Mouse (Mus musculus) forebrain, embryonic 12.5 days (tissue): ENCODE measurements around the gene Fam162a. TPM values are rescaled to one million over a fixed set of nuclear protein-coding genes. Genes with fewer than 3 reads are reported as not detected.
"Not testable (repeated sequence)": the region's sequence is repeated elsewhere in the genome, so short reads cannot be mapped to it uniquely, and the experiment has no call there.

ENCODE experiments used
- ATAC-seq: fragments of 200-750 bp; cut with Nextera tagmentation; 2 replicates; pipeline ENCODE4 v1.8.0; 2017; ENCODE audit warnings: moderate TSS enrichment; ENCODE audit not compliant: low FRiP score
- H3K27ac ChIP-seq: fragments of 300-500 bp; sonication (generic); 2 replicates; pipeline ENCODE4 v1.5.1; 2016; ENCODE audit warnings: mild to moderate bottlenecking
- H3K27me3 ChIP-seq: fragments of 300-500 bp; sonication (generic); 2 replicates; pipeline ENCODE4 v1.6.1; 2016; ENCODE audit warnings: mild to moderate bottlenecking
- H3K36me3 ChIP-seq: fragments of 300-500 bp; sonication (generic); replicated peaks from 2 replicates; pipeline ENCODE4 v1.6.1; 2016; ENCODE audit warnings: mild to moderate bottlenecking
- H3K4me1 ChIP-seq: fragments of 300-500 bp; sonication (generic); 2 replicates; pipeline ENCODE4 v1.6.1; 2016
- H3K4me2 ChIP-seq: fragments of 300-500 bp; sonication (generic); 2 replicates; pipeline ENCODE4 v1.6.1; 2016; ENCODE audit warnings: mild to moderate bottlenecking, moderate library complexity
- H3K4me3 ChIP-seq: fragments of 300-500 bp; sonication (generic); replicated peaks from 2 replicates; pipeline ENCODE4 v1.5.1; 2016; ENCODE audit warnings: mild to moderate bottlenecking
- H3K9ac ChIP-seq: fragments of 300-500 bp; sonication (generic); 2 replicates; pipeline ENCODE4 v1.6.1; 2016; ENCODE audit warnings: mild to moderate bottlenecking
- H3K9me3 ChIP-seq: fragments of 300-500 bp; sonication (generic); 2 replicates; pipeline ENCODE4 v1.6.1; 2016
- WGBS: fragments of 180-500 bp; shearing (Covaris S2); methylation state at CpG from one replicate; pipeline ENCODE4 v1.1.7; 2016; 5-methylcytosine and 5-hydroxymethylcytosine counted together
- polyA plus RNA-seq: library from polyadenylated mRNA; unstranded; fragments of >200 nt; fragmentation: Nextera tagmentation; extraction: Ambion mirVana; gene quantifications from 2 replicates; pipeline ENCODE4 v1.2.1, GENCODE M21; 2016

Fam162a gene
- polyA plus RNA-seq, 1 experiment from 2014 or later, result 249 TPM

GRCm38 (mm10) chr16:36079916-36080315 lies 8.5 kb upstream of the Fam162a start:
- H3K27me3 ChIP-seq, result no peaks in the 10 kb centered on the region
- H3K9me3 ChIP-seq, result no peaks in the 10 kb centered on the region
- no peak overlapping the region for H3K27ac ChIP-seq
- H3K4me2 ChIP-seq, result no peak overlapping the region
- ATAC-seq, result no peak
- WGBS, result 92% methylated on average over 3 of the region's 3 CpGs
- no peaks in the 10 kb centered on the region for H3K4me1 ChIP-seq
- peaks cover 12% of the 10 kb centered on the region; the same call in 1 of the 2 replicates for H3K36me3 ChIP-seq
- no peak overlapping the region for H3K4me3 ChIP-seq
- no peak overlapping the region for H3K9ac ChIP-seq

GRCm38 (mm10) chr16:36074772-36075171 lies 3.4 kb upstream of the Fam162a start:
- H3K4me2 ChIP-seq, result no peak overlapping the region
- H3K27ac ChIP-seq, result no peak overlapping the region
- H3K9me3 ChIP-seq, result no peaks in the 10 kb centered on the region
- no peak for ATAC-seq
- H3K4me3 ChIP-seq, result no peak overlapping the region
- no peaks in the 10 kb centered on the region for H3K36me3 ChIP-seq
- no peak overlapping the region for H3K9ac ChIP-seq
- 92% methylated on average over 3 of the region's 3 CpGs for WGBS
- no peaks in the 10 kb centered on the region for H3K27me3 ChIP-seq
- peaks cover 8% of the 10 kb centered on the region for H3K4me1 ChIP-seq

GRCm38 (mm10) chr16:36072410-36073011 lies 1.1 kb upstream of the Fam162a start:
- H3K9me3 ChIP-seq, result no peaks in the 10 kb centered on the region
- WGBS, result 31% methylated on average over 8 of the region's 8 CpGs
- ATAC-seq, result no peak
- H3K27ac ChIP-seq, result peak overlapping the region; percentile 99
- H3K9ac ChIP-seq, result peak overlapping the region; percentile 81
- no peaks in the 10 kb centered on the region for H3K36me3 ChIP-seq
- peak overlapping the region; percentile 75 for H3K4me3 ChIP-seq
- peak overlapping the region; percentile 71 for H3K4me2 ChIP-seq
- H3K27me3 ChIP-seq, result no peaks in the 10 kb centered on the region
- H3K4me1 ChIP-seq, result peaks cover 21% of the 10 kb centered on the region

- H3K4me3 ChIP-seq, result peak overlapping the region; percentile 75
- WGBS, result under 1% methylated on average over 16 of the region's 16 CpGs
- no peaks in the 10 kb centered on the region for H3K27me3 ChIP-seq
- peaks cover 21% of the 10 kb centered on the region for H3K4me1 ChIP-seq
- no peak for ATAC-seq
- H3K36me3 ChIP-seq, result no peaks in the 10 kb centered on the region
- H3K4me2 ChIP-seq, result peak overlapping the region; percentile 71
- peak overlapping the region; percentile 81 for H3K9ac ChIP-seq
- no peaks in the 10 kb centered on the region for H3K9me3 ChIP-seq
- peak overlapping the region; percentile 99 for H3K27ac ChIP-seq
These were observed 334 bp downstream of the Fam162a start for GRCm38 (mm10) chr16:36071071-36071449.

GRCm38 (mm10) chr16:36069819-36070575 lies 1.4 kb downstream of the Fam162a start:
- H3K4me1 ChIP-seq, result peaks cover 21% of the 10 kb centered on the region
- H3K27ac ChIP-seq, result no peak overlapping the region
- H3K4me3 ChIP-seq, result peak overlapping the region; percentile 75
- no peaks in the 10 kb centered on the region for H3K27me3 ChIP-seq
- 43% methylated on average over 9 of the region's 9 CpGs for WGBS
- ATAC-seq, result no peak
- peak overlapping the region; percentile 71 for H3K4me2 ChIP-seq
- H3K9ac ChIP-seq, result peak overlapping the region; percentile 81; the same call in 1 of the 2 replicates
- no peaks in the 10 kb centered on the region for H3K9me3 ChIP-seq
- no peaks in the 10 kb centered on the region for H3K36me3 ChIP-seq

- 64% methylated on average over 3 of the region's 3 CpGs for WGBS
- no peak overlapping the region for H3K4me3 ChIP-seq
- no peaks in the 10 kb centered on the region for H3K36me3 ChIP-seq
- no peaks in the 10 kb centered on the region for H3K27me3 ChIP-seq
- no peaks in the 10 kb centered on the region for H3K9me3 ChIP-seq
- H3K4me1 ChIP-seq, result peaks cover 21% of the 10 kb centered on the region
- ATAC-seq, result no peak
- no peak overlapping the region for H3K9ac ChIP-seq
- H3K27ac ChIP-seq, result no peak overlapping the region
- no peak overlapping the region for H3K4me2 ChIP-seq
These were observed 3.0 kb downstream of the Fam162a start for GRCm38 (mm10) chr16:36068356-36068755.

- WGBS, result 76% methylated on average over 2 of the region's 2 CpGs
- H3K27me3 ChIP-seq, result no peaks in the 10 kb centered on the region
- ATAC-seq, result no peak
- peaks cover 21% of the 10 kb centered on the region for H3K4me1 ChIP-seq
- no peak overlapping the region for H3K4me3 ChIP-seq
- no peaks in the 10 kb centered on the region for H3K9me3 ChIP-seq
- no peak overlapping the region for H3K9ac ChIP-seq
- no peak overlapping the region for H3K27ac ChIP-seq
- H3K36me3 ChIP-seq, result no peaks in the 10 kb centered on the region
- H3K4me2 ChIP-seq, result no peak overlapping the region
These were observed 3.7 kb downstream of the Fam162a start for GRCm38 (mm10) chr16:36067694-36068093.

- Histone ChIP-seq H3K27ac (no peak overlapping the region), H3K9ac (no peak overlapping the region), H3K4me3 (no peak overlapping the region), H3K4me1 (peaks cover 15% of the 10 kb centered on the region), H3K4me2 (no peak overlapping the region), H3K27me3 (no peaks in the 10 kb centered on the region), H3K9me3 (no peaks in the 10 kb centered on the region), H3K36me3 (no peaks in the 10 kb centered on the region)
- no peak for ATAC-seq
- 91% methylated on average over 5 of the region's 5 CpGs for WGBS
These were observed 6.5 kb downstream of the Fam162a start for GRCm38 (mm10) chr16:36064904-36065303.

- 84% methylated on average over 2 of the region's 2 CpGs for WGBS
- no peaks in the 10 kb centered on the region for H3K9me3 ChIP-seq
- no peak for ATAC-seq
These were observed 8.1 kb downstream of the Fam162a start for GRCm38 (mm10) chr16:36063315-36063714.

GRCm38 (mm10) chr16:36062534-36062933 lies 8.9 kb downstream of the Fam162a start:
- WGBS, result 89% methylated on average over 1 of the region's 1 CpGs
- H3K27me3 ChIP-seq, H3K9me3 ChIP-seq, H3K36me3 ChIP-seq, H3K27ac ChIP-seq, H3K4me3 ChIP-seq, ATAC-seq, H3K4me2 ChIP-seq, H3K9ac ChIP-seq, H3K4me1 ChIP-seq: not testable (repeated sequence)

More at GRCm38 (mm10) chr16:36063315-36063714, 8.1 kb downstream of the Fam162a start:
- H3K36me3 ChIP-seq, result no peaks in the 10 kb centered on the region
- H3K27ac ChIP-seq, result no peak overlapping the region
- H3K4me2 ChIP-seq, result no peak overlapping the region
- no peak overlapping the region for H3K9ac ChIP-seq
- H3K27me3 ChIP-seq, result no peaks in the 10 kb centered on the region
- peaks cover 1% of the 10 kb centered on the region; the same call in 1 of the 2 replicates for H3K4me1 ChIP-seq
- no peak overlapping the region for H3K4me3 ChIP-seq

GRCm38 (mm10) chr16:36057933-36058475 lies 13.4 kb downstream of the Fam162a start:
- Histone ChIP-seq H3K9ac (no peak overlapping the region), H3K9me3 (no peaks in the 10 kb centered on the region), H3K27ac (no peak overlapping the region), H3K27me3 (no peaks in the 10 kb centered on the region), H3K4me3 (no peak overlapping the region), H3K36me3 (peaks cover 12% of the 10 kb centered on the region; the same call in 1 of the 2 replicates), H3K4me1 (no peaks in the 10 kb centered on the region), H3K4me2 (no peak overlapping the region)
- WGBS, result 85% methylated on average over 8 of the region's 8 CpGs
- no peak for ATAC-seq

GRCm38 (mm10) chr16:36056416-36056815 lies 15.0 kb downstream of the Fam162a start:
- Histone ChIP-seq H3K9me3 (no peaks in the 10 kb centered on the region), H3K4me2 (no peak overlapping the region), H3K4me3 (no peak overlapping the region), H3K27me3 (no peaks in the 10 kb centered on the region), H3K9ac (no peak overlapping the region), H3K27ac (no peak overlapping the region), H3K4me1 (no peaks in the 10 kb centered on the region), H3K36me3 (peaks cover 19% of the 10 kb centered on the region)
- ATAC-seq, result no peak
- WGBS, result 85% methylated on average over 11 of the region's 11 CpGs
